ENCODE assay signal across 26 mouse cellular contexts in genomic region chr17:66891916-66892315, GRCm38 (mm10).
DNase-seq lines count a peak whose midpoint lies in the region; ATAC-seq and TF ChIP-seq lines count a peak whose summit lies in the region.
"Had no signal": no experiment of that assay in that cellular context is flagged by ENCODE, and none has a peak within 500 bp of the region (broad histone marks: within the 10 kb centered on the region; RNA-seq: fewer than 3 reads in every experiment).

No protein-coding gene starts in this region.

- no peaks in the 10 kb centered on the region for H3K27me3 ChIP-seq in hindbrain, embryonic 12.5 days
- no peaks in the 10 kb centered on the region for H3K27me3 ChIP-seq in hindbrain, embryonic 16.5 days (replicated peaks; ENCODE audit: control insufficient read depth, insufficient read depth, low read length)
- H3K27me3 ChIP-seq in midbrain, embryonic 12.5 days, result no peaks in the 10 kb centered on the region
- no peaks in the 10 kb centered on the region for H3K27me3 ChIP-seq in midbrain, postnatal 0 days (ENCODE audit: insufficient read depth, low read length)
- no peaks in the 10 kb centered on the region for H3K27me3 ChIP-seq in midbrain, embryonic 13.5 days
- no peaks in the 10 kb centered on the region for H3K27me3 ChIP-seq in midbrain, embryonic 15.5 days (replicated peaks)
- H3K27me3 ChIP-seq: embryonic facial prominence, embryonic 12.5 days; embryonic facial prominence, embryonic 15.5 days; forebrain, embryonic 12.5 days; forebrain, embryonic 15.5 days; heart, embryonic 12.5 days; heart, embryonic 15.5 days had no signal

- no peaks in the 10 kb centered on the region for H3K36me3 ChIP-seq in hindbrain, embryonic 12.5 days
- no peaks in the 10 kb centered on the region for H3K36me3 ChIP-seq in hindbrain, embryonic 16.5 days (ENCODE audit: control insufficient read depth, insufficient read depth, low read length)
- no peaks in the 10 kb centered on the region for H3K36me3 ChIP-seq in midbrain, embryonic 12.5 days
- no peaks in the 10 kb centered on the region for H3K36me3 ChIP-seq in midbrain, postnatal 0 days (ENCODE audit: insufficient read depth, low read length)
- no peaks in the 10 kb centered on the region for H3K36me3 ChIP-seq in midbrain, embryonic 13.5 days
- H3K36me3 ChIP-seq in midbrain, embryonic 15.5 days (replicated peaks), result no peaks in the 10 kb centered on the region
- H3K36me3 ChIP-seq: embryonic facial prominence, embryonic 12.5 days; embryonic facial prominence, embryonic 15.5 days; forebrain, embryonic 12.5 days; forebrain, embryonic 15.5 days; heart, embryonic 12.5 days; heart, embryonic 15.5 days had no signal

- no peaks in the 10 kb centered on the region for H3K9me3 ChIP-seq in hindbrain, embryonic 12.5 days (replicated peaks)
- H3K9me3 ChIP-seq in hindbrain, embryonic 16.5 days (ENCODE audit: control insufficient read depth, low read length), result no peaks in the 10 kb centered on the region
- no peaks in the 10 kb centered on the region for H3K9me3 ChIP-seq in midbrain, embryonic 12.5 days
- H3K9me3 ChIP-seq in midbrain, postnatal 0 days (ENCODE audit: low read length), result no peaks in the 10 kb centered on the region
- H3K9me3 ChIP-seq in midbrain, embryonic 13.5 days, result no peaks in the 10 kb centered on the region
- no peaks in the 10 kb centered on the region for H3K9me3 ChIP-seq in midbrain, embryonic 15.5 days
- H3K9me3 ChIP-seq: embryonic facial prominence, embryonic 12.5 days; embryonic facial prominence, embryonic 15.5 days; forebrain, embryonic 12.5 days; forebrain, embryonic 15.5 days; heart, embryonic 12.5 days; heart, embryonic 15.5 days had no signal

- 0 out of 2 replicates have a peak, but pooled peaks cover 4% of the 10 kb centered on the region for H3K4me1 ChIP-seq in hindbrain, embryonic 12.5 days
- no peaks in the 10 kb centered on the region for H3K4me1 ChIP-seq in hindbrain, embryonic 16.5 days (ENCODE audit: control insufficient read depth, insufficient read depth, low read depth, low read length)
- H3K4me1 ChIP-seq in midbrain, embryonic 12.5 days, result no peaks in the 10 kb centered on the region; the same call in 1 of the 2 replicates
- no peaks in the 10 kb centered on the region for H3K4me1 ChIP-seq in midbrain, postnatal 0 days (ENCODE audit: insufficient read depth, low read length)
- peaks cover 19% of the 10 kb centered on the region for H3K4me1 ChIP-seq in midbrain, embryonic 13.5 days (replicated peaks)
- 0 out of 2 replicates have a peak, but pooled peaks cover 11% of the 10 kb centered on the region for H3K4me1 ChIP-seq in midbrain, embryonic 15.5 days
- H3K4me1 ChIP-seq: embryonic facial prominence, embryonic 12.5 days; embryonic facial prominence, embryonic 15.5 days; heart, embryonic 15.5 days had no signal

- H3K4me3 ChIP-seq in hindbrain, embryonic 12.5 days, result no peak overlapping the region
- no peak overlapping the region for H3K4me3 ChIP-seq in hindbrain, embryonic 16.5 days (ENCODE audit: low read length)
- H3K4me3 ChIP-seq in midbrain, embryonic 12.5 days, result no peak overlapping the region
- no peak overlapping the region for H3K4me3 ChIP-seq in midbrain, postnatal 0 days (ENCODE audit: low read depth, low read length)
- no peak overlapping the region for H3K4me3 ChIP-seq in midbrain, embryonic 13.5 days (replicated peaks)
- H3K4me3 ChIP-seq in midbrain, embryonic 15.5 days, result no peak overlapping the region
- H3K4me3 ChIP-seq: embryonic facial prominence, embryonic 12.5 days; embryonic facial prominence, embryonic 15.5 days; erythroblast, embryonic 14.5 days; forebrain, embryonic 12.5 days; forebrain, embryonic 15.5 days; heart, embryonic 12.5 days; heart, embryonic 15.5 days had no signal

- WGBS in hindbrain, embryonic 12.5 days, result 88% methylated on average over 6 of the region's 6 CpGs
- WGBS in hindbrain, embryonic 16.5 days, result 88% methylated on average over 6 of the region's 6 CpGs
- WGBS in midbrain, embryonic 12.5 days, result 89% methylated on average over 6 of the region's 6 CpGs
- 92% methylated on average over 6 of the region's 6 CpGs for WGBS in midbrain, postnatal 0 days
- WGBS in midbrain, embryonic 13.5 days, result 91% methylated on average over 6 of the region's 6 CpGs
- WGBS in midbrain, embryonic 15.5 days, result 91% methylated on average over 6 of the region's 6 CpGs

- 0 out of 2 replicates have a peak overlapping the region, but pooled peaks have one; percentile 40 for H3K27ac ChIP-seq in hindbrain, embryonic 12.5 days
- H3K27ac ChIP-seq in hindbrain, embryonic 16.5 days (ENCODE audit: low read depth, low read length), result no peak overlapping the region
- peak overlapping the region; percentile 30; the same call in 1 of the 2 replicates for H3K27ac ChIP-seq in midbrain, embryonic 12.5 days (replicated peaks)
- no peak overlapping the region for H3K27ac ChIP-seq in midbrain, postnatal 0 days (ENCODE audit: low read depth, low read length)
- 0 out of 2 replicates have a peak overlapping the region, but pooled peaks have one; percentile 25 for H3K27ac ChIP-seq in midbrain, embryonic 13.5 days
- no peak overlapping the region for H3K27ac ChIP-seq in midbrain, embryonic 15.5 days
- H3K27ac ChIP-seq: embryonic facial prominence, embryonic 12.5 days; embryonic facial prominence, embryonic 15.5 days; forebrain, embryonic 12.5 days; forebrain, embryonic 15.5 days; heart, embryonic 15.5 days had no signal

- no peak for DNase-seq in midbrain, postnatal 0 days (ENCODE audit: low spot score)
- DNase-seq in gastrocnemius, postnatal 14 days, result no peak
- DNase-seq in thymus, postnatal 25 days, result no peak
- DNase-seq: adrenal gland, adult 2 months; adrenal gland, postnatal 14 days; cerebellum, adult 11 months; cerebellum, adult 2 months; cerebellum, adult 9-11 months; cerebellum, postnatal 25 days; gastrocnemius, postnatal 10 days; heart, adult 18-20 months; heart, postnatal 14 days; heart, postnatal 4 days had no signal

- no peak for TF ChIP-seq CTCF in midbrain, postnatal 0 days (IDR thresholded peaks at IDR 0.05)

- ATAC-seq in hindbrain, embryonic 12.5 days (ENCODE audit: low FRiP score), result no peak
- ATAC-seq in hindbrain, embryonic 16.5 days, result no peak
- no peak for ATAC-seq in midbrain, embryonic 12.5 days (ENCODE audit: low FRiP score, low read depth)
- no peak for ATAC-seq in midbrain, postnatal 0 days (ENCODE audit: low FRiP score)
- 0 out of 2 replicates have a peak, but pooled peaks have one; percentile 60 for ATAC-seq in midbrain, embryonic 13.5 days
- ATAC-seq in midbrain, embryonic 15.5 days (replicated peaks), result peak; percentile 37; the same call in 1 of the 2 replicates
- ATAC-seq: CD4-positive, CD25-positive, alpha-beta regulatory T cell, adult 4 months; forebrain, embryonic 15.5 days had no signal

- intact Hi-C loops in gastrocnemius, postnatal 14 days (cut with DNase I; ENCODE audit: low total_unique reads), result no loop called here

- no peak overlapping the region for H3K4me2 ChIP-seq in hindbrain, embryonic 12.5 days (replicated peaks)
- H3K4me2 ChIP-seq in hindbrain, embryonic 16.5 days (ENCODE audit: low read length), result no peak overlapping the region
- H3K4me2 ChIP-seq in midbrain, embryonic 12.5 days (replicated peaks), result no peak overlapping the region
- H3K4me2 ChIP-seq in midbrain, postnatal 0 days (ENCODE audit: low read depth, low read length, poor library complexity, severe bottlenecking), result no peak overlapping the region
- no peak overlapping the region for H3K4me2 ChIP-seq in midbrain, embryonic 13.5 days (replicated peaks)
- no peak overlapping the region for H3K4me2 ChIP-seq in midbrain, embryonic 15.5 days
- H3K4me2 ChIP-seq: embryonic facial prominence, embryonic 12.5 days; embryonic facial prominence, embryonic 15.5 days; forebrain, embryonic 12.5 days; forebrain, embryonic 15.5 days; heart, embryonic 12.5 days; heart, embryonic 15.5 days had no signal

- H3K9ac ChIP-seq in hindbrain, embryonic 12.5 days, result no peak overlapping the region
- H3K9ac ChIP-seq in hindbrain, embryonic 16.5 days (ENCODE audit: low read depth, low read length), result no peak overlapping the region
- H3K9ac ChIP-seq in midbrain, embryonic 12.5 days (replicated peaks), result no peak overlapping the region
- H3K9ac ChIP-seq in midbrain, postnatal 0 days (replicated peaks; ENCODE audit: low read length, poor library complexity, severe bottlenecking), result no peak overlapping the region
- H3K9ac ChIP-seq in midbrain, embryonic 13.5 days (replicated peaks), result no peak overlapping the region
- no peak overlapping the region for H3K9ac ChIP-seq in midbrain, embryonic 15.5 days
- H3K9ac ChIP-seq: embryonic facial prominence, embryonic 12.5 days; embryonic facial prominence, embryonic 15.5 days; forebrain, embryonic 12.5 days; forebrain, embryonic 15.5 days; heart, embryonic 12.5 days; heart, embryonic 15.5 days had no signal

Comparison
In these comparisons a context has a peak if more than half of its experiments do, and no peak if none do; other contexts are left out.
1. ATAC-seq: peak in midbrain, embryonic 13.5 days (single experiment) and midbrain, embryonic 15.5 days (single experiment); none in hindbrain, embryonic 12.5 days (single experiment), hindbrain, embryonic 16.5 days (single experiment), midbrain, embryonic 12.5 days (single experiment) and midbrain, postnatal 0 days (single experiment).
2. H3K27ac ChIP-seq: peak in hindbrain, embryonic 12.5 days (single experiment), midbrain, embryonic 12.5 days (single experiment) and midbrain, embryonic 13.5 days (single experiment); none in hindbrain, embryonic 16.5 days (single experiment), midbrain, postnatal 0 days (single experiment) and midbrain, embryonic 15.5 days (single experiment).